Mouse (Mus musculus) ES-E14 (cell line): ENCODE data around the gene Resp18. TPM values are rescaled to one million over a fixed set of nuclear protein-coding genes. Genes with fewer than 3 reads are reported as not detected.

Source experiments
- DNase-seq: peaks from one replicate; pipeline ENCODE4 v3.0.0-alpha.2; 2013; ENCODE audit warnings: low read depth, low spot score
- H3K27ac ChIP-seq: 2 replicates; pipeline ENCODE4 v1.5.1; 2012; ENCODE audit warnings: low read depth, mild to moderate bottlenecking, low read length, moderate library complexity, mixed read lengths; ENCODE audit not compliant: poor library complexity, insufficient read depth, severe bottlenecking
- H3K36me3 ChIP-seq: 2 replicates; pipeline ENCODE4 v1.6.1; 2012; ENCODE audit warnings: mild to moderate bottlenecking, low read length, moderate library complexity, mixed read lengths; ENCODE audit not compliant: control insufficient read depth, poor library complexity, insufficient read depth, severe bottlenecking
- H3K4me1 ChIP-seq, 2 experiments: fragments of 150-350 bp in 1 of 2; sonication (generic) in 1 of 2; 2 replicates each; pipeline ENCODE4 v1.6.1; 2012; ENCODE audit warnings: low read length in 2 of 2, mild to moderate bottlenecking in 1 of 2, mixed read lengths in 1 of 2; ENCODE audit not compliant: control insufficient read depth in 2 of 2, insufficient read depth in 2 of 2, poor library complexity in 1 of 2
- H3K4me3 ChIP-seq, 2 experiments: fragments of 150-350 bp in 1 of 2; sonication (generic) in 1 of 2; 2 replicates each; pipeline ENCODE4 v1.5.1; 2012; ENCODE audit warnings: low read length in 2 of 2, low read depth in 1 of 2, mild to moderate bottlenecking in 1 of 2, mixed read lengths in 1 of 2; ENCODE audit not compliant: insufficient read depth in 1 of 2, poor library complexity in 1 of 2, severe bottlenecking in 1 of 2
- H3K9ac ChIP-seq: 2 replicates; pipeline ENCODE4 v1.6.1; 2012; ENCODE audit warnings: low read depth, mild to moderate bottlenecking, low read length, mixed read lengths; ENCODE audit not compliant: poor library complexity, insufficient read depth, severe bottlenecking
- H3K9me3 ChIP-seq: fragments of 150-350 bp; sonication (generic); 2 replicates; pipeline ENCODE4 v1.6.1; 2012; ENCODE audit warnings: low read depth, mild to moderate bottlenecking, low read length; ENCODE audit not compliant: control insufficient read depth, insufficient read depth
- CHD2 ChIP-seq: IDR thresholded peaks from 2 replicates; pipeline ENCODE4 v1.6.1; 2014; ENCODE audit warnings: mild to moderate bottlenecking, low read depth, low read length, inconsistent platforms
- HCFC1 ChIP-seq: IDR thresholded peaks from 2 replicates; pipeline ENCODE4 v1.6.1; 2012; ENCODE audit warnings: low read length, inconsistent platforms, borderline replicate concordance; ENCODE audit not compliant: insufficient read depth
- MAFK ChIP-seq: IDR thresholded peaks from 2 replicates; pipeline ENCODE4 v1.6.1; 2014; ENCODE audit warnings: mild to moderate bottlenecking, low read depth, low read length, inconsistent platforms; ENCODE audit not compliant: insufficient read depth
- ZC3H11A ChIP-seq: IDR thresholded peaks from 2 replicates; pipeline ENCODE4 v1.6.1; 2012; ENCODE audit warnings: low read depth, mild to moderate bottlenecking, inconsistent platforms, low read length, borderline replicate concordance
- ZNF384 ChIP-seq: IDR thresholded peaks from 2 replicates; pipeline ENCODE4 v1.6.1; 2012; ENCODE audit warnings: low read depth, low read length, inconsistent platforms
- in situ Hi-C, 2 experiments: fragments of 600-800 bp; cut with MboI; formaldehyde crosslinking; loops; one replicate each; pipeline ENCODE4 v1.15.1; 2025; ENCODE audit warnings: low sequenced_read_pairs in 2 of 2, inconsistent platforms in 1 of 2; ENCODE audit not compliant: unreplicated experiment in 2 of 2
- total RNA-seq: library from RNA; depleted of rRNA; stranded (reverse); fragments of 300-350 nt; gene quantifications from 2 replicates; pipeline ENCODE4 v1.2.3, GENCODE M21; 2012

Gene Resp18
- total RNA-seq, 1 experiment, result not detected

GRCm38 (mm10) chr1:75292476-75293330, 14.5 kb upstream of the Resp18 start:
- H3K4me3 ChIP-seq, result no peak overlapping the region
- in situ Hi-C loops, result no loop called here
- no peak overlapping the region for H3K9ac ChIP-seq
- no peak overlapping the region for H3K27ac ChIP-seq
- DNase-seq, result no peak
- H3K36me3 ChIP-seq, result no peaks in the 10 kb centered on the region
- no peaks in the 10 kb centered on the region for H3K9me3 ChIP-seq
- TF ChIP-seq HCFC1 (no peak), ZNF384 (no peak), ZC3H11A (no peak)
- H3K4me1 ChIP-seq, result peaks cover 0 to 3% of the 10 kb centered on the region in 2 experiments; a peak in 1 of 4 replicates

- TF ChIP-seq CHD2 (no peak), ZNF384 (no peak)
- in situ Hi-C loops, result no loop called here
- no peak for DNase-seq
- Histone ChIP-seq H3K27ac (no peak overlapping the region), H3K36me3 (no peaks in the 10 kb centered on the region), H3K4me1 (peaks cover 0 to 3% of the 10 kb centered on the region in 2 experiments; a peak in 1 of 4 replicates), H3K9me3 (no peaks in the 10 kb centered on the region), H3K4me3 (no peak overlapping the region), H3K9ac (no peak overlapping the region)
These were observed 13.1 kb upstream of the Resp18 start for GRCm38 (mm10) chr1:75291321-75291720.

- no peak for DNase-seq
- Histone ChIP-seq H3K4me1 (peaks cover 0 to 3% of the 10 kb centered on the region in 2 experiments; a peak in 1 of 4 replicates), H3K36me3 (no peaks in the 10 kb centered on the region), H3K9me3 (no peaks in the 10 kb centered on the region), H3K9ac (no peak overlapping the region), H3K27ac (no peak overlapping the region), H3K4me3 (no peak overlapping the region)
- in situ Hi-C loops, result no loop called here
- 0 out of 2 replicates have a peak, but pooled peaks have one; percentile 18 for TF ChIP-seq ZNF384
- no peak for TF ChIP-seq HCFC1
These were observed 12.4 kb upstream of the Resp18 start for GRCm38 (mm10) chr1:75290582-75290981.

GRCm38 (mm10) chr1:75289888-75290431, 11.7 kb upstream of the Resp18 start:
- Histone ChIP-seq H3K4me1 (peaks cover 0 to 3% of the 10 kb centered on the region in 2 experiments; a peak in 1 of 4 replicates), H3K9me3 (no peaks in the 10 kb centered on the region), H3K4me3 (no peak overlapping the region), H3K9ac (no peak overlapping the region), H3K36me3 (no peaks in the 10 kb centered on the region), H3K27ac (no peak overlapping the region)
- in situ Hi-C loops, result no loop called here
- TF ChIP-seq ZNF384, result no peak
- no peak for TF ChIP-seq ZC3H11A
- TF ChIP-seq HCFC1, result no peak
- no peak for TF ChIP-seq CHD2
- TF ChIP-seq MAFK, result no peak
- no peak for DNase-seq
